Mouse (Mus musculus): ENCODE data around the gene Hist1h4j. TPM values are rescaled to one million over a fixed set of nuclear protein-coding genes. Genes with fewer than 3 reads are reported as not detected.

Gene Hist1h4j
- total RNA-seq, 2 experiments from 2014 or later: 63.1 to 70.2 TPM

DNA sequence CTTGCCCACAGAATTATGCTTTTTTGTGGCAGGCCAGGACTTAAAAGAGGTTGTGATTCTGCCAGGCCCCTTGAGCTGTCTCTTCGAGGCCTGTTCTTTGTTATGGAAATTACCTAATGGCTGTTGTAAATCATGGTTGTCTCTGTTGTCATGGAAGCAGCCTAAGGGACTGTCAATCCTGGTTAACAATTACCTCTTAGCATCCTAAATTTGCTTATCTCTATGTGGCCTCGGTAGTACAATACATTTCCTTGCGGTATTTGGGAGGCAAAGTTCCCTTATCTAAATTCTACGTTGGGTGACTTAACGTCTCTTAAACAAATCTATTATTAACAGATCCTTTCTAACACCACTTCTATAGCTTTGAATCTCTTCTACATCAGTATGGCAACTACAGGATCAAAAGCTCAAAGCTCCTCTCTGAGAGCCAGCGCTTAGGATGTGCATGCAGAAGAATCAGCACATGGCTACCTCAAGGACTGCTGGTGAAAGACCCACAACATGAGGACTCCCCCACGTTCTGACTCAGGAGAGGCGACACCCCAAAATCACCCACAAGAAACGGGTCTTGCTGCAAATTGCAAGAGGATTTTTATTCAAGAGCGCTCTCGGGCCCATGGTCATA, 6.8 kb upstream of the Hist1h4j start:
- no peak for DNase-seq

DNA sequence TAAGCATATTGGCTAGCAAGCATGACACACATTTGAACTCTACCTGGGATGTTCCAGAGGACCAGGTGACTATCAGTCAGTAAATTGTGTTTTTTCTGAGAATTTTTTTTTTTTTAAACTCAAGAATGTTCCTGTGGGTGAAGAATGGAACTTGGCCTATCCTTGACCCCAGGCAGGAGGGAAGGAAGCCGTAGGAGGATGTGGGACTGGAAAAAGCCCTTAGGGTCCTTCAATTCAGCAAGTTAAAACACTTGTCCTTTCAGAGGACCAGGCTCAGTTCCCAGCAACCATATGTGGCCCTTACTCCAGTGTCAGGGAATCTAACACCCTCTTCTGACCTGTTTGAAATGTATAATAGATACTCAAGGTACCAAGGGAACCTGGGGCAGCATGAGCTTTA, 5.3 kb upstream of the Hist1h4j start:
- DNase-seq: no peak

DNA sequence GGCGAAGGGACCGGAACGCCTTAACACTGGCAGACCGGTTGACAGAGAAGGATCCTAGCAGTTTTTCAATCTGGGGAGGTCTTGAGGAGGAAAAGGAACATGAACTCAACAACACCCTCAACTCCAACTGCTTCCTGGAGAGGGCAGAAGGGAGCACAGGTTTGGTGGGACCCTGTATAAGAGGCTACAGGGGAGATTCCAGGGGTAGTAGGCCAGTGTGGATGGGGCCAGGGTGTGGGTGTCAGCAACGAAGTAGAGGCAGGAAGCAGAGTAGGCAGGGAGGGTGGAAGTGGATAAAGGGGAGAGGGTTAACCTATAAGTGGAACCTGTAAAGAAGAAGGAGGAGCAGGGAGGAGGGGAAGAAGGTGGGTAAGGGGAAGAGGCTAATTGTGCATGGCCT, 1.4 kb upstream of the Hist1h4j start:
- DNase-seq: no peak

DNA sequence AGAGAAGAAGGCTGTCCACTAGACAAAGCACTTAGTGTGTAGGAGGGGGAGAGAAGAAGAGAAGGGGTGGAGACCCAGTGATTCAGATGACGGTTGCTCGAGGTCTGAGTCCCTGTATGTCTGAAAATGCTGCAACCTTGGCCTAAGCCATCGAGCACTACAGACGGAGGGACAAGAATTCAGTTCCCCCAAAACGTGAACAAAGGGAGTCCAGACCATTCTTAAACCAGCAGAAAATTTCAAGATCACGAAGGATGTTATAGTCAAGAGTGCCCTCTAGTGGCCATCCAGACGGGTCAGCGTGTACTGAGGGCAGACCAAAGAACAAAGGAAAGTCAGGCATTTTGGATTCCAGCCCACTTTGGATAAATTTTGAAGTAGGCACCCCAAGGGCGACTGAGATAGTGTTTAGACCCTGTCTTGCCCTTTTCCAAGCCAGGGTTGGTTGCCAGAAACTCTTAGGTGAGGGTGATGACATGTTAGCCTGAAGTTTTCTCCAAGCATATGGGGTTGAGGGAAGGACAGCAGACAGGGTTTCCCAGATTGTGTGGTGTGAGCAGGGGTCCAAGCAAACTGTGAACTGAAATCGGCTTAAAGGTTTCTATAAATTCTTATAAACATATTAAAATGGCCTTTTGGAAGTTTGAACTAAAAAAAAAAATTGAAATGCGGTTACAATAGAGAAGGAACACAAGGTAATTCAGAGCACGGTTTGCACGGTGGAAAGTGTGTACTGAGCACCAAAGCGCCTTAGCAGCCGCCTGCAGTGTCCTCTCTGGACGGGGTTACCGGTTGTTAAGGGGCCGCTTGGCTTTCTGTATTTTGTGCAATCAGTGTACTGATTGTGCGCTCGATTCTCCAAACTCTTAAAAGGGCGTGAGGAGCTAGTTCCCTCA, 606 bp upstream of the Hist1h4j start:
- peak; percentile 85 for DNase-seq

DNA sequence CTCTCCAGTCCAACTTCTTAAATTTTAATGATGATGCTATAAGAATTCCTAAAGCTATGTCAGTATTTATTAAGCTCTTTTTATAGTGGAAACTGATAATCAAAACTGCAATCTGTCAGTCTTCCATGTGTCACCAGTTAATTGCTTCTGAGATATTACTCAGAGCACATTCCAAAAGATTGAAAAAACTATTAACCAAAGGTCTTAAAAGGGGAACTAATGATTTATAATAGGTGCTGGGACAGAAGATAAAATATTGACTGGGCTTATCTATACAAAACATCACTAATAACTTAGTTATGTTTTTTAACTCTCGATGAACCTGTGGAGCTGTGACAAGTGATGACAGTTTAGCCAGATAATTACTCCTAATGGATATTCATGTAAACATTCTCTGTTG, 10.1 kb downstream of the Hist1h4j start:
- no peak for DNase-seq

DNA sequence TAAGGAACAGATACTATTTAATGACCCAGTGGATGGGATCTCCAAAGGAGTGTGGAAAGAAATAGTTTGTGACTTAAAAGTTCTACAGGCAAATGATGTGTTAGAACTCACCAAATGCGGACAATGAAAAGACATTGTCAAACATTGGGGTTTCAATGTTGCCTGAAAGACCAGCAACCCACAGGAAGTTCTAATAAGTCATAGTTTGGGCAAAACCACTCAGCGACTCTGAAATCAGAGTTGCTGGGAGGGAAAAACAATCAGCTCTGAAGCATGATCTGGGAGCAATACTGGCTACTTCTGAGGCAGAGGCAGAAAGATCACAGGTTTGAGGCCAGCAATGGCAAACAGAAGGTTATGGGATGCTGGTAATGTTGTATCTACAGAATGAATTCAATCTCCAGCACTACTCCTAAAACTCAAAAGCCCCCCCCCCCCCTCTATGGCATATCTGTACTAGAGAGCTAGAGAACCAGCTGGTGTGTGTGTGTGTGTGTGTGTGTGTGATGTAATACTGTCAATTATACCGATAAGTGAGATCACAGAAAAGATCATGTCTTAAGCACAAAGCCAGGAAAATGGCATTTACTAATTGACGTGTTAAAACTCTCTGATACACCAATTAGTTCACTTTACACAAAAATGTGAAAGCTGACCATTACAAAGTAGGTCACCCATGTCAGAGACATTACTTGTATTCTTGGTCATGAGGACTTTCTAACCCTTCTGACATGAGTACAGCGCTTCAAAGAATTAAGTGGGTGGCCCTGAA, 14.7 kb downstream of the Hist1h4j start:
- no peak for DNase-seq

DNA sequence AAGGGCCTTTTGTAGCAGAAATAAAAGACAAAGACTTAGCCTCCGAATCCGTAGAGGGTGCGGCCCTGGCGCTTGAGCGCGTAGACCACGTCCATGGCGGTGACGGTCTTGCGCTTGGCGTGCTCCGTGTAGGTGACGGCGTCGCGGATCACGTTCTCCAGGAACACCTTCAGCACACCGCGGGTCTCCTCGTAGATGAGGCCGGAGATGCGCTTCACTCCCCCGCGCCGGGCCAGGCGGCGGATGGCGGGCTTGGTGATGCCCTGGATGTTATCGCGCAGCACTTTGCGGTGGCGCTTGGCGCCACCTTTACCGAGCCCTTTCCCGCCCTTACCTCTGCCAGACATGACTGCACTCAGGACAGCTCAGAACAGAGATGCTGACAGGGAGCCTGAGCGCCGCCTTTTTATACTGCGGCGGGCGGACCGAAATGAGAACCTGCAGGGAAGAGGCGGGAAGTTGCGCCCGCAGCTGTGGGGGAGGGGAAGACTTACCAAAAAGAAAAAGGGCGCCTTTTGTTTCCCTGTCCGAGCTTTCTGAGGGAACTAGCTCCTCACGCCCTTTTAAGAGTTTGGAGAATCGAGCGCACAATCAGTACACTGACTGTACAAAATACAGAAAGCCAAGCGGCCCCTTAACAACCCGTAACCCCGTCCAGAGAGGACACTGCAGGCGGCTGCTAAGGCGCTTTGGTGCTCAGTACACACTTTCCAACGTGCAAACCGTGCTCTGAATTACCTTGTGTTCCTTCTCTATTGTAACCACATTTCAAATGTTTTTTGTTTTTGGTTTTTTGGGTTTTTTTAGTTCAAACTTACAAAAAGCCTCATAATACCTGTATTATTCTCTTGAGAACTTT, 15.5 kb downstream of the Hist1h4j start, which contains the start of gene Hist1h4k:
TSS of gene Hist1h4k (minus strand) at position 347 of the 859 bp plus-strand sequence.
- DNase-seq: peak; percentile 94

- no peak for DNase-seq
Observed at GRCm38 (mm10) chr13:21751417-21751816, 16.6 kb downstream of the Hist1h4j start.

DNA sequence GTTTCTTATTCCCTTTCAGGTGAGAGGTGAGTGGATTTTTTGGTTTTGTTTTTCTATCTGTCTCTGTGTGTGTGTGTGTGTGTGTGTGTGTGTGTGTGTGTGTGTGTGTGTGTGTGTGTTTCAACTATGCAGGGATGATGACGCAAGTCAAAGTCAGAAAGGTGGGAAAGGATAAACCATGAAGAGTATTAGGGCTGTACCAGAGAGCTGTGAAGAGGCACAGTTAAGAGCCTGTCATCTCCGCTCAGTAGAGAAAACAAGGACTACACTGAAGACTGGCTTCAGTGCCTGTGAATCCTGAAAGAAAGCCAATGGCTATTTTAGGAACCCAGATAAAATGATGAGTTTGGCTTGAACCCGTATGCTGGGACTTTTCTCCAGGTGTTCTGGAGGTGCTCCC, 17.0 kb downstream of the Hist1h4j start:
- no peak for DNase-seq

GRCm38 (mm10) chr13:21752356-21752755, 17.5 kb downstream of the Hist1h4j start:
- no peak for DNase-seq

- no peak for DNase-seq
Observed at GRCm38 (mm10) chr13:21753051-21753523, 18.2 kb downstream of the Hist1h4j start.

GRCm38 (mm10) chr13:21753524-21754285, 18.8 kb downstream of the Hist1h4j start, which contains the start of the genes Hist1h2ak and Hist1h2bn:
TSS of gene Hist1h2ak (minus strand) at chr13:21753827.
TSS of gene Hist1h2bn (plus strand) at chr13:21754123.
- DNase-seq: peak; percentile 80

GRCm38 (mm10) chr13:21754294-21755001, 19.6 kb downstream of the Hist1h4j start:
- DNase-seq: peak; percentile 65

DNA sequence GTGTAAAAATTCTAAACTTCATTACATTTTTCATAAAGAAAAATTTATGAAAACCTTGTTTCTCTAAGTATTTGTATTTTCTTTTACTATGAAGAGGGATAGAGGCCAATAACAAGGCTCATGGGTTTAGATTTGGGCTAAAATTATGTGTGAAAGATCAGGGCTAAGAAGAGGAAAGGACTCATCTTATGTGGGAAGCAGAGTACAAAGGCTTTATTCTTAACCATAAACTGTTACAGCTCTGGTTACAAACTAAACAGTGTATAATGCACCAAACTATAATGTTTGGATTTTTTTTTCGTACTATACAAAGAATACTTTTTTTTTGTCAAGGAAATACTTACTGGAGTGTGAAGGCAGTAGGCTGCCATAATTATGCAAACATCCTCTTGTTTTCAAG, 20.8 kb downstream of the Hist1h4j start:
- no peak for DNase-seq

GRCm38 (mm10) chr13:21778814-21779766, 44.2 kb downstream of the Hist1h4j start:
- DNase-seq: peak; percentile 71

- DNase-seq: peak; percentile 81
Observed at GRCm38 (mm10) chr13:21779767-21780731, 45.2 kb downstream of the Hist1h4j start, which contains the start of gene Hist1h1b. TSS of gene Hist1h1b (minus strand) at chr13:21780625.

DNA sequence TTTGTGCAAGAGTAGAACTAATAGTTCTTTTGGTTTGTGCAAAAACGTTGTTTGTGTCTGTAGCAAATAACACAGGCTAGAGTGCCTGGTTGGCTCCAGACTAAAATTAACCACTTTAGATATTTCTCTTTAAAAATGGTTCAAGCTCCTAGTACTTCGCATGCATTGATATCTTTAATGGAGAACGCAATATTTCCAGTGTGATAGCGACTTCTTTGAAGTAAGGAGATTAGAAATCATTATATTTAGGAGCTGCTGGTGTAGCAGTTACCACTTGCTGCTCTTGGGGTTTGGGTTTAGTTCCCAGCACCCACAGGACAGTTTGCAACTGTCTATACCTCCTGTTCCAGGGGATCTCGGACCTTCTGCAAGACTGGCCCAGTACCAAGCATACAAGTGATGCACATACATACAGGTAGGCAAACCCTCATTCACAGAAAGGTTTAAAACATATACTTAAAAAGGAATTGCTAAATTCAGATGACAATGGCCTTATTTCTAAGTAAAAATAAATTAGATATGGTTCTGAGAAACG, 46.2 kb downstream of the Hist1h4j start:
- no peak for DNase-seq
